Mouse (Mus musculus): ENCODE data around the gene Arl4a. TPM values are rescaled to one million over a fixed set of nuclear protein-coding genes. Genes with fewer than 3 reads are reported as not detected.
A peak's percentile ranks its signal among the peaks of the same experiment; 100 is the strongest.

Gene Arl4a
- polyA plus RNA-seq (2012; rRNA removed) (20.5 and 27.8 TPM in 2 replicates), polyA plus RNA-seq (2014; fragmentation: Nextera tagmentation; extraction: Ambion mirVana) (71.9 and 77.8 TPM in 2 replicates)

GRCm38 (mm10) chr12:40037876-40038463 lies at the start of gene Arl4a:
TSS of gene Arl4a (minus strand) at chr12:40038025.
- Histone ChIP-seq H3K9ac (ENCODE audit: low read depth, low read length, severe bottlenecking) (peak within 1 kb of the TSS; percentile 81), H3K4me3 (replicated peaks; ENCODE audit: low read length) (peak within 1 kb of the TSS; percentile 83), H3K27me3 (ENCODE audit: control insufficient read depth, insufficient read depth, low read length) (no peaks in the 10 kb centered on the region), H3K4me2 (replicated peaks; ENCODE audit: low read depth, low read length, severe bottlenecking) (peak within 1 kb of the TSS; percentile 76), H3K36me3 (ENCODE audit: control insufficient read depth, insufficient read depth, low read length) (no peaks in the 10 kb centered on the region), H3K9me3 (ENCODE audit: control insufficient read depth, low read length) (no peaks in the 10 kb centered on the region), H3K4me1 (ENCODE audit: control insufficient read depth, insufficient read depth, low read length) (peaks cover 6% of the 10 kb centered on the region), H3K27ac (replicated peaks; ENCODE audit: low read depth, low read length) (peak within 1 kb of the TSS; percentile 92)
- ATAC-seq (ENCODE audit: low FRiP score, low read depth): peak; percentile 89
- 2% methylated on average over 42 of the region's 68 CpGs for WGBS
- TF ChIP-seq POLR2A (IDR thresholded peaks at IDR 0.05; ENCODE audit: borderline replicate concordance, extremely low read depth, insufficient read depth, insufficient read length): no peak
- peak; percentile 72 for DNase-seq (ENCODE audit: low spot score)

GRCm38 (mm10) chr12:40085731-40086322 lies 48.0 kb upstream of the Arl4a start:
- TF ChIP-seq POLR2A (IDR thresholded peaks at IDR 0.05; ENCODE audit: borderline replicate concordance, extremely low read depth, insufficient read depth, insufficient read length): no peak
- WGBS: 68% methylated on average over 5 of the region's 5 CpGs

GRCm38 (mm10) chr12:40082453-40083238 lies 44.8 kb upstream of the Arl4a start:
- ATAC-seq (ENCODE audit: low FRiP score, low read depth) (no peak; the same call in 1 of the 2 replicates), DNase-seq (ENCODE audit: low spot score) (peak; percentile 86)
- H3K4me2 ChIP-seq (replicated peaks; ENCODE audit: low read depth, low read length, severe bottlenecking): no peak overlapping the region
- no peaks in the 10 kb centered on the region for H3K4me1 ChIP-seq (ENCODE audit: control insufficient read depth, insufficient read depth, low read length)
- no peaks in the 10 kb centered on the region for H3K9me3 ChIP-seq (ENCODE audit: control insufficient read depth, low read length)
- no peaks in the 10 kb centered on the region for H3K36me3 ChIP-seq (ENCODE audit: control insufficient read depth, insufficient read depth, low read length)
- no peaks in the 10 kb centered on the region for H3K27me3 ChIP-seq (ENCODE audit: control insufficient read depth, insufficient read depth, low read length)
- no peak overlapping the region for H3K27ac ChIP-seq (replicated peaks; ENCODE audit: low read depth, low read length)
- no peak for TF ChIP-seq POLR2A (IDR thresholded peaks at IDR 0.05; ENCODE audit: borderline replicate concordance, extremely low read depth, insufficient read depth, insufficient read length)
- H3K4me3 ChIP-seq (replicated peaks; ENCODE audit: low read length): no peak overlapping the region
- WGBS: 46% methylated on average over 5 of the region's 6 CpGs
- H3K9ac ChIP-seq (ENCODE audit: low read depth, low read length, severe bottlenecking): no peak overlapping the region

More at GRCm38 (mm10) chr12:40085731-40086322, 48.0 kb upstream of the Arl4a start:
- Histone ChIP-seq H3K36me3 (ENCODE audit: control insufficient read depth, insufficient read depth, low read length) (no peaks in the 10 kb centered on the region), H3K27me3 (ENCODE audit: control insufficient read depth, insufficient read depth, low read length) (no peaks in the 10 kb centered on the region), H3K9me3 (ENCODE audit: control insufficient read depth, low read length) (no peaks in the 10 kb centered on the region), H3K9ac (ENCODE audit: low read depth, low read length, severe bottlenecking) (no peak overlapping the region), H3K4me2 (replicated peaks; ENCODE audit: low read depth, low read length, severe bottlenecking) (no peak overlapping the region), H3K4me3 (replicated peaks; ENCODE audit: low read length) (no peak overlapping the region), H3K4me1 (ENCODE audit: control insufficient read depth, insufficient read depth, low read length) (no peaks in the 10 kb centered on the region), H3K27ac (replicated peaks; ENCODE audit: low read depth, low read length) (no peak overlapping the region)
- no peak for DNase-seq (ENCODE audit: low spot score)
- ATAC-seq (ENCODE audit: low FRiP score, low read depth): no peak

GRCm38 (mm10) chr12:40082048-40082447 lies 44.2 kb upstream of the Arl4a start:
- Histone ChIP-seq H3K4me2 (replicated peaks; ENCODE audit: low read depth, low read length, severe bottlenecking) (no peak overlapping the region), H3K27me3 (ENCODE audit: control insufficient read depth, insufficient read depth, low read length) (no peaks in the 10 kb centered on the region), H3K9me3 (ENCODE audit: control insufficient read depth, low read length) (no peaks in the 10 kb centered on the region), H3K4me3 (replicated peaks; ENCODE audit: low read length) (no peak overlapping the region), H3K36me3 (ENCODE audit: control insufficient read depth, insufficient read depth, low read length) (no peaks in the 10 kb centered on the region), H3K4me1 (ENCODE audit: control insufficient read depth, insufficient read depth, low read length) (no peaks in the 10 kb centered on the region), H3K9ac (ENCODE audit: low read depth, low read length, severe bottlenecking) (no peak overlapping the region), H3K27ac (replicated peaks; ENCODE audit: low read depth, low read length) (no peak overlapping the region)
- ATAC-seq (ENCODE audit: low FRiP score, low read depth): no peak
- 76% methylated on average over 5 of the region's 5 CpGs for WGBS
- no peak for TF ChIP-seq POLR2A (IDR thresholded peaks at IDR 0.05; ENCODE audit: borderline replicate concordance, extremely low read depth, insufficient read depth, insufficient read length)
- DNase-seq (ENCODE audit: low spot score): no peak

- DNase-seq (ENCODE audit: low spot score) (no peak), ATAC-seq (ENCODE audit: low FRiP score, low read depth) (no peak)
- no peaks in the 10 kb centered on the region for H3K4me1 ChIP-seq (ENCODE audit: control insufficient read depth, insufficient read depth, low read length)
- no peak overlapping the region for H3K4me2 ChIP-seq (replicated peaks; ENCODE audit: low read depth, low read length, severe bottlenecking)
- no peak overlapping the region for H3K27ac ChIP-seq (replicated peaks; ENCODE audit: low read depth, low read length)
- H3K9me3 ChIP-seq (ENCODE audit: control insufficient read depth, low read length): no peaks in the 10 kb centered on the region
- no peak for TF ChIP-seq POLR2A (IDR thresholded peaks at IDR 0.05; ENCODE audit: borderline replicate concordance, extremely low read depth, insufficient read depth, insufficient read length)
- no peaks in the 10 kb centered on the region for H3K36me3 ChIP-seq (ENCODE audit: control insufficient read depth, insufficient read depth, low read length)
- H3K4me3 ChIP-seq (replicated peaks; ENCODE audit: low read length): no peak overlapping the region
- H3K9ac ChIP-seq (ENCODE audit: low read depth, low read length, severe bottlenecking): no peak overlapping the region
- H3K27me3 ChIP-seq (ENCODE audit: control insufficient read depth, insufficient read depth, low read length): no peaks in the 10 kb centered on the region
- 60% methylated on average over 5 of the region's 5 CpGs for WGBS
Measured at GRCm38 (mm10) chr12:40073660-40074059, 35.8 kb upstream of the Arl4a start.

All from limb, embryonic 14.5 days (tissue).